Mouse (Mus musculus) CH12.LX (cell line): ENCODE data around the gene Kcnj1.

Experiments
- BHLHE40 ChIP-seq: IDR thresholded peaks from 2 replicates; pipeline ENCODE4 v1.6.1; 2011; ENCODE audit warnings: mild to moderate bottlenecking, low read depth, low read length, improper control_type of control experiment
- CHD2 ChIP-seq: IDR thresholded peaks from 2 replicates; pipeline ENCODE4 v1.6.1; 2011; ENCODE audit warnings: low read length, improper control_type of control experiment
- CTCF ChIP-seq, 2 experiments: IDR thresholded peaks in 1 of 2; conservative IDR thresholded peaks in 1 of 2; 2 replicates each; pipeline ENCODE4 v1.5.1; 2011 to 2012; ENCODE audit warnings: low read depth in 2 of 2, low read length in 2 of 2, improper control_type of control experiment in 1 of 2, inconsistent platforms in 1 of 2, mild to moderate bottlenecking in 1 of 2, moderate library complexity in 1 of 2
- ETS1 ChIP-seq: conservative IDR thresholded peaks from 2 replicates; pipeline ENCODE4 v1.6.1; 2012; ENCODE audit warnings: low read depth, mild to moderate bottlenecking, inconsistent platforms, low read length, improper control_type of control experiment, moderate library complexity
- JUND ChIP-seq: conservative IDR thresholded peaks from 2 replicates; pipeline ENCODE4 v1.6.1; 2011; ENCODE audit warnings: low read depth, low read length, improper control_type of control experiment
- MYC ChIP-seq: IDR thresholded peaks from 2 replicates; pipeline ENCODE4 v1.6.1; 2011; ENCODE audit warnings: low read depth, mild to moderate bottlenecking, improper control_type of control experiment, low read length
- NELFE ChIP-seq: IDR thresholded peaks from 2 replicates; pipeline ENCODE4 v1.6.1; 2011; ENCODE audit warnings: low read depth, low read length, improper control_type of control experiment
- POLR2A ChIP-seq: IDR thresholded peaks from 2 replicates; pipeline ENCODE4 v1.6.1; 2011; ENCODE audit warnings: low read depth, mild to moderate bottlenecking, improper control_type of control experiment, low read length
- USF1 ChIP-seq: IDR thresholded peaks from 2 replicates; pipeline ENCODE4 v1.6.1; 2014; ENCODE audit warnings: low read depth, mild to moderate bottlenecking, inconsistent platforms, low read length, improper control_type of control experiment
- USF2 ChIP-seq: conservative IDR thresholded peaks from 2 replicates; pipeline ENCODE4 v1.6.1; 2011; ENCODE audit warnings: low read depth, low read length, improper control_type of control experiment
- ZKSCAN1 ChIP-seq: IDR thresholded peaks from 2 replicates; pipeline ENCODE4 v1.6.1; 2012; ENCODE audit warnings: low read depth, inconsistent platforms, low read length, improper control_type of control experiment, borderline replicate concordance

DNA sequence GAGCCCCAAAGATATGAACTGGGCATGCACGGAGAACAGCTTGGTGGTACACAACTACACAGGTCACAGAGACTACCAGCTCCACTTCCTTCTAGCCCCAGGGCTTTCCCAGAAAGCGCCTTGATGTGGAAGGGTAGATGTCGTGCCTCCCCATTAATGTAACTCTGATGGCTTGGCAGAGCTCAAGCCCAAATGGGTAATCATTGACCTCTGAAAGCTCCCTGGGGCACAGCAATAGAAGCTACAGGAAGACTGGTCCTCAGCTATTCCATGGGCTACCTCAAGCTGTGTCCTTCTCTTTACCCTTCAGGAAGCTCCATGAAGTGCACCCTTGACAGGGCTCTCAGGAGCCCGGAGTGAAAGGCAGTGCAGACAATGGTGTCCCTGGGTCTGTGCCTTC is 12.6 kb downstream of the Kcnj1 start:
- no peak for TF ChIP-seq JUND
- TF ChIP-seq NELFE = no peak
- no peak for TF ChIP-seq MYC
- TF ChIP-seq USF2 = no peak
- no peak for TF ChIP-seq CTCF (conservative IDR thresholded peaks at IDR 0.05 in 1 of 2, IDR thresholded peaks at IDR 0.05 in 1 of 2; ENCODE audit: low read depth in 2 of 2, low read length in 2 of 2)
- TF ChIP-seq BHLHE40 = no peak
- TF ChIP-seq USF1 = no peak
- TF ChIP-seq CHD2 = no peak
- TF ChIP-seq ZKSCAN1 = no peak
- TF ChIP-seq ETS1 = no peak
- TF ChIP-seq POLR2A = no peak
